Mouse (Mus musculus): ENCODE measurements around the gene Vax2. TPM values are rescaled to one million over a fixed set of nuclear protein-coding genes. Genes with fewer than 3 reads are reported as not detected.

Gene Vax2
- polyA plus RNA-seq (2016; fragmentation: Nextera tagmentation; extraction: Ambion mirVana), result 0.60 and 1.9 TPM in 2 replicates

- Histone ChIP-seq H3K4me1 (peaks cover 42% of the 10 kb centered on the region), H3K36me3 (no peaks in the 10 kb centered on the region), H3K27me3 (ENCODE audit: low read depth, poor library complexity, severe bottlenecking) (peaks cover 100% of the 10 kb centered on the region), H3K4me3 (peak within 1 kb of the TSS; percentile 62), H3K27ac (replicated peaks) (no peak within 1 kb of the TSS), H3K9me3 (replicated peaks) (no peaks in the 10 kb centered on the region)
- WGBS, result under 1% methylated on average over 46 of the region's 46 CpGs
- peak; percentile 91 for DNase-seq (ENCODE audit: low spot score)
Observed at GRCm38 (mm10) chr6:83711067-83711675, at the start of gene Vax2. TSS of gene Vax2 (plus strand) at chr6:83711264.

GRCm38 (mm10) chr6:83665009-83665408 lies 46.1 kb upstream of the Vax2 start:
- no peaks in the 10 kb centered on the region for H3K36me3 ChIP-seq
- peaks cover 12% of the 10 kb centered on the region for H3K4me1 ChIP-seq
- no peaks in the 10 kb centered on the region for H3K27me3 ChIP-seq (ENCODE audit: low read depth, poor library complexity, severe bottlenecking)
- DNase-seq (ENCODE audit: low spot score), result no peak
- H3K4me3 ChIP-seq, result no peak overlapping the region
- H3K27ac ChIP-seq (replicated peaks), result no peak overlapping the region
- WGBS, result 85% methylated on average over 2 of the region's 2 CpGs
- H3K9me3 ChIP-seq (replicated peaks), result no peaks in the 10 kb centered on the region

- DNase-seq (ENCODE audit: low spot score), result peak; percentile 75
- H3K4me3 ChIP-seq, result no peak overlapping the region
- peaks cover 11% of the 10 kb centered on the region; the same call in 1 of the 2 replicates for H3K27me3 ChIP-seq (ENCODE audit: low read depth, poor library complexity, severe bottlenecking)
- no peak overlapping the region for H3K27ac ChIP-seq (replicated peaks)
- H3K4me1 ChIP-seq, result no peaks in the 10 kb centered on the region
- no peaks in the 10 kb centered on the region for H3K9me3 ChIP-seq (replicated peaks)
- no peaks in the 10 kb centered on the region for H3K36me3 ChIP-seq
- 11% methylated on average over 4 of the region's 4 CpGs for WGBS
Observed at GRCm38 (mm10) chr6:83673395-83673794, 37.7 kb upstream of the Vax2 start.

- WGBS, result 82% methylated on average over 4 of the region's 4 CpGs
- DNase-seq (ENCODE audit: low spot score), result no peak
- Histone ChIP-seq H3K36me3 (no peaks in the 10 kb centered on the region), H3K27me3 (ENCODE audit: low read depth, poor library complexity, severe bottlenecking) (peaks cover 18% of the 10 kb centered on the region; the same call in 1 of the 2 replicates), H3K4me1 (no peaks in the 10 kb centered on the region), H3K4me3 (no peak within 1 kb of the TSS), H3K27ac (replicated peaks) (no peak within 1 kb of the TSS), H3K9me3 (replicated peaks) (no peaks in the 10 kb centered on the region)
Observed at GRCm38 (mm10) chr6:83677757-83678156, 33.3 kb upstream of the Vax2 start, which contains the start of gene Cd207. TSS of gene Cd207 (minus strand) at chr6:83677857.

GRCm38 (mm10) chr6:83689374-83689773 lies 21.7 kb upstream of the Vax2 start:
- DNase-seq (ENCODE audit: low spot score), result no peak
- Histone ChIP-seq H3K27me3 (ENCODE audit: low read depth, poor library complexity, severe bottlenecking) (peaks cover 85% of the 10 kb centered on the region), H3K36me3 (no peaks in the 10 kb centered on the region), H3K4me3 (no peak overlapping the region), H3K9me3 (replicated peaks) (no peaks in the 10 kb centered on the region), H3K27ac (replicated peaks) (no peak overlapping the region), H3K4me1 (peaks cover 8% of the 10 kb centered on the region)
- 86% methylated on average over 4 of the region's 4 CpGs for WGBS

- Histone ChIP-seq H3K4me1 (peaks cover 8% of the 10 kb centered on the region), H3K4me3 (no peak overlapping the region), H3K27ac (replicated peaks) (no peak overlapping the region), H3K27me3 (ENCODE audit: low read depth, poor library complexity, severe bottlenecking) (peaks cover 93% of the 10 kb centered on the region), H3K36me3 (no peaks in the 10 kb centered on the region), H3K9me3 (replicated peaks) (no peaks in the 10 kb centered on the region)
- 27% methylated on average over 4 of the region's 5 CpGs for WGBS
- DNase-seq (ENCODE audit: low spot score), result peak; percentile 49
Observed at GRCm38 (mm10) chr6:83690277-83690676, 20.8 kb upstream of the Vax2 start.

- Histone ChIP-seq H3K27ac (replicated peaks) (no peak overlapping the region), H3K36me3 (no peaks in the 10 kb centered on the region), H3K27me3 (ENCODE audit: low read depth, poor library complexity, severe bottlenecking) (peaks cover 93% of the 10 kb centered on the region), H3K9me3 (replicated peaks) (no peaks in the 10 kb centered on the region), H3K4me1 (peaks cover 8% of the 10 kb centered on the region), H3K4me3 (no peak overlapping the region)
- 62% methylated on average over 2 of the region's 2 CpGs for WGBS
- DNase-seq (ENCODE audit: low spot score), result no peak
Observed at GRCm38 (mm10) chr6:83690936-83691335, 20.1 kb upstream of the Vax2 start.

- H3K4me3 ChIP-seq, result no peak overlapping the region
- H3K9me3 ChIP-seq (replicated peaks), result no peaks in the 10 kb centered on the region
- WGBS, result 2% methylated on average over 12 of the region's 12 CpGs
- H3K27me3 ChIP-seq (ENCODE audit: low read depth, poor library complexity, severe bottlenecking), result peaks cover 98% of the 10 kb centered on the region
- no peak overlapping the region for H3K27ac ChIP-seq (replicated peaks)
- peaks cover 8% of the 10 kb centered on the region for H3K4me1 ChIP-seq
- no peaks in the 10 kb centered on the region for H3K36me3 ChIP-seq
- no peak for DNase-seq (ENCODE audit: low spot score)
Observed at GRCm38 (mm10) chr6:83692962-83693361, 18.1 kb upstream of the Vax2 start.

GRCm38 (mm10) chr6:83693835-83694234 lies 17.2 kb upstream of the Vax2 start:
- Histone ChIP-seq H3K4me1 (peaks cover 8% of the 10 kb centered on the region), H3K27ac (replicated peaks) (no peak overlapping the region), H3K4me3 (no peak overlapping the region), H3K27me3 (ENCODE audit: low read depth, poor library complexity, severe bottlenecking) (peaks cover 99% of the 10 kb centered on the region), H3K9me3 (replicated peaks) (no peaks in the 10 kb centered on the region), H3K36me3 (no peaks in the 10 kb centered on the region)
- peak; percentile 65 for DNase-seq (ENCODE audit: low spot score)
- 0% methylated on average over 9 of the region's 9 CpGs for WGBS

- peaks cover 8% of the 10 kb centered on the region for H3K4me1 ChIP-seq
- H3K36me3 ChIP-seq, result no peaks in the 10 kb centered on the region
- H3K27ac ChIP-seq (replicated peaks), result no peak overlapping the region
- WGBS, result 3% methylated on average over 3 of the region's 3 CpGs
- DNase-seq (ENCODE audit: low spot score), result no peak
- H3K9me3 ChIP-seq (replicated peaks), result no peaks in the 10 kb centered on the region
- peaks cover 100% of the 10 kb centered on the region for H3K27me3 ChIP-seq (ENCODE audit: low read depth, poor library complexity, severe bottlenecking)
- no peak overlapping the region for H3K4me3 ChIP-seq
Observed at GRCm38 (mm10) chr6:83695731-83696130, 15.3 kb upstream of the Vax2 start.

- 3% methylated on average over 7 of the region's 7 CpGs for WGBS
- DNase-seq (ENCODE audit: low spot score), result no peak
- Histone ChIP-seq H3K4me1 (peaks cover 8% of the 10 kb centered on the region), H3K27ac (replicated peaks) (no peak overlapping the region), H3K9me3 (replicated peaks) (no peaks in the 10 kb centered on the region), H3K4me3 (no peak overlapping the region), H3K36me3 (no peaks in the 10 kb centered on the region), H3K27me3 (ENCODE audit: low read depth, poor library complexity, severe bottlenecking) (peaks cover 100% of the 10 kb centered on the region)
Observed at GRCm38 (mm10) chr6:83696684-83697083, 14.4 kb upstream of the Vax2 start.

GRCm38 (mm10) chr6:83697932-83698331 lies 13.1 kb upstream of the Vax2 start:
- WGBS, result 1% methylated on average over 8 of the region's 8 CpGs

GRCm38 (mm10) chr6:83699971-83700370 lies 11.1 kb upstream of the Vax2 start:
- no peak overlapping the region for H3K4me3 ChIP-seq
- H3K9me3 ChIP-seq (replicated peaks), result peaks cover 4% of the 10 kb centered on the region
- 3% methylated on average over 5 of the region's 5 CpGs for WGBS
- DNase-seq (ENCODE audit: low spot score), result peak; percentile 13
- H3K4me1 ChIP-seq, result peaks cover 7% of the 10 kb centered on the region
- no peaks in the 10 kb centered on the region for H3K36me3 ChIP-seq
- H3K27ac ChIP-seq (replicated peaks), result no peak overlapping the region
- H3K27me3 ChIP-seq (ENCODE audit: low read depth, poor library complexity, severe bottlenecking), result peaks cover 100% of the 10 kb centered on the region

More at GRCm38 (mm10) chr6:83697932-83698331, 13.1 kb upstream of the Vax2 start:
- Histone ChIP-seq H3K4me1 (peaks cover 15% of the 10 kb centered on the region), H3K27me3 (ENCODE audit: low read depth, poor library complexity, severe bottlenecking) (peaks cover 100% of the 10 kb centered on the region), H3K27ac (replicated peaks) (no peak overlapping the region), H3K9me3 (replicated peaks) (no peaks in the 10 kb centered on the region), H3K4me3 (no peak overlapping the region), H3K36me3 (no peaks in the 10 kb centered on the region)
- DNase-seq (ENCODE audit: low spot score), result no peak
